Mouse (Mus musculus): ENCODE data around the gene Trim65.
"Not testable (repeated sequence)": the region's sequence is repeated elsewhere in the genome, so short reads cannot be mapped to it uniquely, and the experiment has no call there.

Trim65 gene

GRCm38 (mm10) chr11:116108464-116109137 is 22.3 kb downstream of the Trim65 start:
- DNase-seq (ENCODE audit: low read depth, low spot score): no peak

GRCm38 (mm10) chr11:116107777-116108285 is 23.1 kb downstream of the Trim65 start:
- DNase-seq (ENCODE audit: low read depth, low spot score): no peak

- DNase-seq (ENCODE audit: low read depth, low spot score): no peak
Observed at GRCm38 (mm10) chr11:116106963-116107776, 23.8 kb downstream of the Trim65 start.

GRCm38 (mm10) chr11:116106154-116106962 is 24.6 kb downstream of the Trim65 start:
- no peak for DNase-seq (ENCODE audit: low read depth, low spot score)

GRCm38 (mm10) chr11:116105065-116105464 is 25.9 kb downstream of the Trim65 start:
- DNase-seq (ENCODE audit: low read depth, low spot score): no peak

GRCm38 (mm10) chr11:116104006-116104646 is 26.8 kb downstream of the Trim65 start:
- DNase-seq (ENCODE audit: low read depth, low spot score): no peak

- DNase-seq (ENCODE audit: low read depth, low spot score): no peak
Observed at GRCm38 (mm10) chr11:116103572-116103971, 27.4 kb downstream of the Trim65 start.

- DNase-seq (ENCODE audit: low read depth, low spot score): no peak
Observed at GRCm38 (mm10) chr11:116102472-116102871, 28.5 kb downstream of the Trim65 start.

GRCm38 (mm10) chr11:116101931-116102381 is 29.0 kb downstream of the Trim65 start:
- DNase-seq (ENCODE audit: low read depth, low spot score): no peak

- DNase-seq (ENCODE audit: low read depth, low spot score): no peak
Observed at GRCm38 (mm10) chr11:116100839-116101238, 30.1 kb downstream of the Trim65 start.

GRCm38 (mm10) chr11:116100385-116100784 is 30.5 kb downstream of the Trim65 start:
- no peak for DNase-seq (ENCODE audit: low read depth, low spot score)

- no peak for DNase-seq (ENCODE audit: low read depth, low spot score)
Observed at GRCm38 (mm10) chr11:116099462-116099861, 31.5 kb downstream of the Trim65 start.

GRCm38 (mm10) chr11:116098711-116099460 is 32.0 kb downstream of the Trim65 start:
- no peak for DNase-seq (ENCODE audit: low read depth, low spot score)

- no peak for DNase-seq (ENCODE audit: low read depth, low spot score)
Observed at GRCm38 (mm10) chr11:116096213-116097108, 34.5 kb downstream of the Trim65 start.

- DNase-seq (ENCODE audit: low read depth, low spot score): no peak
Observed at GRCm38 (mm10) chr11:116095573-116095972, 35.4 kb downstream of the Trim65 start.

- no peak for DNase-seq (ENCODE audit: low read depth, low spot score)
Observed at GRCm38 (mm10) chr11:116093771-116094565, 37.0 kb downstream of the Trim65 start.

- not testable (repeated sequence) for DNase-seq (ENCODE audit: low read depth, low spot score)
Observed at GRCm38 (mm10) chr11:116092959-116093358, 38.0 kb downstream of the Trim65 start.

GRCm38 (mm10) chr11:116091591-116091990 is 39.3 kb downstream of the Trim65 start:
- no peak for DNase-seq (ENCODE audit: low read depth, low spot score)

- DNase-seq (ENCODE audit: low read depth, low spot score): no peak
Observed at GRCm38 (mm10) chr11:116089545-116089944, 41.4 kb downstream of the Trim65 start.

Data from brain, embryonic 18.5 days (tissue).